Mouse (Mus musculus) forebrain, embryonic 11.5 days (tissue): Measurements from ENCODE around the gene Atg4d. TPM values are rescaled to one million over a fixed set of nuclear protein-coding genes. Genes with fewer than 3 reads are reported as not detected.

Source experiments
- ATAC-seq: fragments of 200-750 bp; cut with Nextera tagmentation; replicated peaks from 2 replicates; pipeline ENCODE4 v1.8.0; 2017; ENCODE audit warnings: moderate TSS enrichment; ENCODE audit not compliant: low FRiP score
- DNase-seq: peaks from one replicate; pipeline ENCODE4 v3.0.0-alpha.2; 2017; ENCODE audit warnings: low spot score
- H3K27ac ChIP-seq: fragments of 300-500 bp; sonication (generic); 2 replicates; pipeline ENCODE4 v1.5.1; 2014; ENCODE audit warnings: low read depth, low read length
- H3K27me3 ChIP-seq: fragments of 300-500 bp; sonication (generic); 2 replicates; pipeline ENCODE4 v1.6.1; 2014; ENCODE audit warnings: mild to moderate bottlenecking, low read length, mixed read lengths; ENCODE audit not compliant: control insufficient read depth, insufficient read depth
- H3K36me3 ChIP-seq: fragments of 300-500 bp; sonication (generic); 2 replicates; pipeline ENCODE4 v1.6.1; 2014; ENCODE audit warnings: mild to moderate bottlenecking, low read length, moderate library complexity, mixed read lengths; ENCODE audit not compliant: control insufficient read depth, insufficient read depth
- H3K4me1 ChIP-seq: fragments of 300-500 bp; sonication (generic); replicated peaks from 2 replicates; pipeline ENCODE4 v1.6.1; 2014; ENCODE audit warnings: low read length, mixed read lengths; ENCODE audit not compliant: control insufficient read depth, insufficient read depth
- H3K4me2 ChIP-seq: fragments of 300-500 bp; sonication (generic); 2 replicates; pipeline ENCODE4 v1.6.1; 2014; ENCODE audit warnings: low read depth, mild to moderate bottlenecking, low read length, moderate library complexity, mixed read lengths; ENCODE audit not compliant: severe bottlenecking
- H3K4me3 ChIP-seq: fragments of 300-500 bp; sonication (generic); 2 replicates; pipeline ENCODE4 v1.5.1; 2014; ENCODE audit warnings: low read depth, low read length
- H3K9ac ChIP-seq: fragments of 300-500 bp; sonication (generic); 2 replicates; pipeline ENCODE4 v1.6.1; 2014; ENCODE audit warnings: low read length
- H3K9me3 ChIP-seq: fragments of 300-500 bp; sonication (generic); 2 replicates; pipeline ENCODE4 v1.6.1; 2016; ENCODE audit warnings: low read length, mixed read lengths; ENCODE audit not compliant: control insufficient read depth
- WGBS: fragments of 180-500 bp; shearing (Covaris S2); extraction: QIAGEN DNeasy Blood & Tissue Kit; methylation state at CpG from one replicate; pipeline ENCODE4 v1.1.7; 2014; 5-methylcytosine and 5-hydroxymethylcytosine counted together
- polyA plus RNA-seq: library from polyadenylated mRNA; unstranded; fragments of >200 nt; fragmentation: Nextera tagmentation; extraction: Ambion mirVana; gene quantifications from 2 replicates; pipeline ENCODE4 v1.2.1, GENCODE M21; 2014

Atg4d gene
- polyA plus RNA-seq, 1 experiment from 2014 or later: 55.7 TPM

- Histone ChIP-seq H3K4me3 (no peak overlapping the region), H3K4me2 (no peak overlapping the region), H3K9ac (no peak overlapping the region), H3K36me3 (no peaks in the 10 kb centered on the region), H3K4me1 (no peaks in the 10 kb centered on the region), H3K27me3 (peaks cover 11% of the 10 kb centered on the region), H3K9me3 (no peaks in the 10 kb centered on the region; the same call in 1 of the 2 replicates), H3K27ac (no peak overlapping the region)
- no peak for ATAC-seq
- WGBS: 91% methylated on average over 9 of the region's 9 CpGs
- DNase-seq: no peak
Observed at GRCm38 (mm10) chr9:21314367-21315140, 49.5 kb downstream of the Atg4d start.

GRCm38 (mm10) chr9:21315421-21315820, 50.3 kb downstream of the Atg4d start:
- Histone ChIP-seq H3K36me3 (no peaks in the 10 kb centered on the region), H3K4me2 (no peak overlapping the region), H3K27me3 (peaks cover 11% of the 10 kb centered on the region), H3K4me3 (no peak overlapping the region), H3K9me3 (no peaks in the 10 kb centered on the region; the same call in 1 of the 2 replicates), H3K9ac (no peak overlapping the region), H3K27ac (no peak overlapping the region), H3K4me1 (no peaks in the 10 kb centered on the region)
- DNase-seq: no peak
- no peak for ATAC-seq
- WGBS: 62% methylated on average over 5 of the region's 5 CpGs

- peaks cover 9% of the 10 kb centered on the region for H3K27me3 ChIP-seq
- H3K4me2 ChIP-seq: no peak overlapping the region
- DNase-seq (no peak), ATAC-seq (no peak)
- 82% methylated on average over 7 of the region's 7 CpGs for WGBS
- H3K27ac ChIP-seq: no peak overlapping the region
- H3K36me3 ChIP-seq: no peaks in the 10 kb centered on the region
- peaks cover 5% of the 10 kb centered on the region; the same call in 1 of the 2 replicates for H3K4me1 ChIP-seq
- no peak overlapping the region for H3K9ac ChIP-seq
- no peak overlapping the region for H3K4me3 ChIP-seq
- no peaks in the 10 kb centered on the region; the same call in 1 of the 2 replicates for H3K9me3 ChIP-seq
Observed at GRCm38 (mm10) chr9:21316696-21317095, 51.6 kb downstream of the Atg4d start.

GRCm38 (mm10) chr9:21318792-21319191, 53.7 kb downstream of the Atg4d start:
- Histone ChIP-seq H3K9ac (no peak overlapping the region), H3K4me2 (no peak overlapping the region), H3K4me3 (no peak overlapping the region), H3K4me1 (peaks cover 7% of the 10 kb centered on the region; the same call in 1 of the 2 replicates), H3K27ac (no peak overlapping the region), H3K9me3 (no peaks in the 10 kb centered on the region), H3K27me3 (no peaks in the 10 kb centered on the region), H3K36me3 (no peaks in the 10 kb centered on the region)
- ATAC-seq: no peak
- DNase-seq: no peak
- 90% methylated on average over 6 of the region's 6 CpGs for WGBS

- no peak for DNase-seq
- H3K27ac ChIP-seq: no peak overlapping the region
- 94% methylated on average over 4 of the region's 4 CpGs for WGBS
- ATAC-seq: no peak
- no peaks in the 10 kb centered on the region for H3K36me3 ChIP-seq
- no peak overlapping the region for H3K4me3 ChIP-seq
- no peaks in the 10 kb centered on the region for H3K9me3 ChIP-seq
- no peak overlapping the region for H3K9ac ChIP-seq
- H3K4me2 ChIP-seq: no peak overlapping the region
- no peaks in the 10 kb centered on the region for H3K27me3 ChIP-seq
- H3K4me1 ChIP-seq: peaks cover 7% of the 10 kb centered on the region; the same call in 1 of the 2 replicates
Observed at GRCm38 (mm10) chr9:21319503-21319902, 54.4 kb downstream of the Atg4d start.

GRCm38 (mm10) chr9:21320280-21320618, 55.2 kb downstream of the Atg4d start:
- DNase-seq (no peak), ATAC-seq (peak; percentile 70)
- Histone ChIP-seq H3K27ac (no peak overlapping the region), H3K4me1 (peaks cover 7% of the 10 kb centered on the region; the same call in 1 of the 2 replicates), H3K4me3 (peak overlapping the region; percentile 67), H3K4me2 (peak overlapping the region; percentile 90), H3K9me3 (no peaks in the 10 kb centered on the region), H3K36me3 (no peaks in the 10 kb centered on the region), H3K27me3 (no peaks in the 10 kb centered on the region), H3K9ac (no peak overlapping the region; the same call in 1 of the 2 replicates)
- 27% methylated on average over 4 of the region's 4 CpGs for WGBS

- WGBS: under 1% methylated on average over 52 of the region's 52 CpGs
- no peak within 1 kb of the TSS for H3K27ac ChIP-seq
- H3K4me3 ChIP-seq: peak within 1 kb of the TSS; percentile 67
- peak within 1 kb of the TSS; percentile 90 for H3K4me2 ChIP-seq
- peak within 1 kb of the TSS; percentile 79 for H3K9ac ChIP-seq
- peaks cover 7% of the 10 kb centered on the region; the same call in 1 of the 2 replicates for H3K4me1 ChIP-seq
- no peaks in the 10 kb centered on the region for H3K27me3 ChIP-seq
- peak; percentile 95 for ATAC-seq
- DNase-seq: peak; percentile 96
- H3K36me3 ChIP-seq: no peaks in the 10 kb centered on the region
- H3K9me3 ChIP-seq: no peaks in the 10 kb centered on the region
Observed at GRCm38 (mm10) chr9:21320619-21321512, 55.8 kb downstream of the Atg4d start, which contains the start of gene Slc44a2. Slc44a2 (plus strand) TSS chr9:21320698.

GRCm38 (mm10) chr9:21321513-21321835, 56.4 kb downstream of the Atg4d start:
- ATAC-seq: no peak
- H3K27me3 ChIP-seq: no peaks in the 10 kb centered on the region
- H3K36me3 ChIP-seq: no peaks in the 10 kb centered on the region
- 18% methylated on average over 6 of the region's 6 CpGs for WGBS
- H3K4me1 ChIP-seq: peaks cover 7% of the 10 kb centered on the region; the same call in 1 of the 2 replicates
- DNase-seq: no peak
- H3K9ac ChIP-seq: peak overlapping the region; percentile 79
- no peak overlapping the region for H3K27ac ChIP-seq
- H3K4me3 ChIP-seq: peak overlapping the region; percentile 67
- H3K9me3 ChIP-seq: no peaks in the 10 kb centered on the region
- H3K4me2 ChIP-seq: peak overlapping the region; percentile 90
